Mouse (Mus musculus) heart, postnatal 10 days (tissue): ENCODE results near the gene Prickle3. TPM values are rescaled to one million over a fixed set of nuclear protein-coding genes. Genes with fewer than 3 reads are reported as not detected.

Experiments
- DNase-seq, 2 experiments: peaks; one replicate each; pipeline ENCODE4 v3.0.0; 2021
- intact Hi-C: fragments of 180-260 bp; cut with DNase I; formaldehyde crosslinking; loops from one replicate; pipeline ENCODE4 v1.15.1; 2025
- total RNA-seq, 2 experiments: library from RNA; stranded (reverse); gene quantifications; 2 replicates each; pipeline ENCODE4 v1.2.3; 2021

Gene Prickle3
- 10 to 100 TPM; 19.4 to 21.7 TPM for total RNA-seq

GRCm38 (mm10) chrX:7657221-7657639, at the start of gene Prickle3:
Gene Prickle3, plus strand, starts transcription at chrX:7657260.
- intact Hi-C loops: no loop called here
- peak; percentile 78 for DNase-seq

- DNase-seq: no peak
- intact Hi-C loops: no loop called here
Observed at GRCm38 (mm10) chrX:7610035-7610434, 47.0 kb upstream of the Prickle3 start.

GRCm38 (mm10) chrX:7610536-7611258, 46.4 kb upstream of the Prickle3 start:
- intact Hi-C loops: no loop called here
- no peak for DNase-seq

GRCm38 (mm10) chrX:7617889-7618551, 39.0 kb upstream of the Prickle3 start:
- no peak for DNase-seq
- intact Hi-C loops: no loop called here

GRCm38 (mm10) chrX:7632560-7632959, 24.5 kb upstream of the Prickle3 start:
- intact Hi-C loops: no loop called here
- no peak for DNase-seq

- DNase-seq: no peak
- intact Hi-C loops: no loop called here
Observed at GRCm38 (mm10) chrX:7635101-7635500, 22.0 kb upstream of the Prickle3 start.

- intact Hi-C loops: no loop called here
- peak; percentile 60 to 71 for DNase-seq
Observed at GRCm38 (mm10) chrX:7638401-7639091, 18.5 kb upstream of the Prickle3 start, which contains the start of gene Syp. Gene Syp, plus strand, starts transcription at chrX:7638471.

- no peak for DNase-seq
- intact Hi-C loops: no loop called here
Observed at GRCm38 (mm10) chrX:7639536-7640325, 17.3 kb upstream of the Prickle3 start.

- DNase-seq: no peak
- intact Hi-C loops: no loop called here
Observed at GRCm38 (mm10) chrX:7640785-7641184, 16.3 kb upstream of the Prickle3 start.

GRCm38 (mm10) chrX:7645349-7645748, 11.7 kb upstream of the Prickle3 start:
- intact Hi-C loops: loop anchor here (2.0 to 5.0 kb wide), 4 partner anchors 47 to 325 kb away; no protein-coding TSS in a partner anchor
- DNase-seq: peak; percentile 69 to 79

- intact Hi-C loops: loop anchor here (2.0 to 5.0 kb wide), 2 partner anchors 24 to 44 kb away; no protein-coding TSS in a partner anchor
- peak; percentile 83 to 85 for DNase-seq
Observed at GRCm38 (mm10) chrX:7648671-7649304, 8.3 kb upstream of the Prickle3 start.

GRCm38 (mm10) chrX:7658031-7658784, 1.1 kb downstream of the Prickle3 start:
- intact Hi-C loops: no loop called here
- peak; percentile 66 to 67 for DNase-seq

GRCm38 (mm10) chrX:7658785-7659589, 1.9 kb downstream of the Prickle3 start:
- DNase-seq: peak; percentile 57 to 67
- intact Hi-C loops: no loop called here

GRCm38 (mm10) chrX:7661086-7661485, 4.0 kb downstream of the Prickle3 start:
- peak in 1 of 2 experiments; percentile 35 for DNase-seq
- intact Hi-C loops: no loop called here

- intact Hi-C loops: no loop called here
- no peak for DNase-seq
Observed at GRCm38 (mm10) chrX:7662936-7663335, 5.9 kb downstream of the Prickle3 start.

- peak; percentile 48 to 66 for DNase-seq
Observed at GRCm38 (mm10) chrX:7664791-7665190, 7.7 kb downstream of the Prickle3 start.

GRCm38 (mm10) chrX:7665739-7666502, 8.9 kb downstream of the Prickle3 start:
- DNase-seq: no peak
- intact Hi-C loops: no loop called here

More at GRCm38 (mm10) chrX:7664791-7665190, 7.7 kb downstream of the Prickle3 start:
- intact Hi-C loops: no loop called here
